Mouse (Mus musculus) hindbrain, embryonic 11.5 days (tissue): Measurements from ENCODE around the gene Oxsr1. TPM values are rescaled to one million over a fixed set of nuclear protein-coding genes. Genes with fewer than 3 reads are reported as not detected.

Experiments used
- polyA plus RNA-seq: library from polyadenylated mRNA; unstranded; fragments of >200 nt; fragmentation: Nextera tagmentation; extraction: Ambion mirVana; gene quantifications from 2 replicates; pipeline ENCODE4 v1.2.1, GENCODE M21; 2014

Gene Oxsr1
- polyA plus RNA-seq, 1 experiment from 2014 or later, result 17.1 TPM

Other genes with a start within 250 kb of the Oxsr1 start
- 27.7 and 28.8 TPM in 2 replicates for gene Plcd1, start 228.9 kb downstream of the Oxsr1 start, polyA plus RNA-seq
- 1.4 and 2.1 TPM in 2 replicates for gene Dlec1, start 219.9 kb downstream of the Oxsr1 start, polyA plus RNA-seq
- gene Acaa1b, start 165.3 kb downstream of the Oxsr1 start, polyA plus RNA-seq, result 1.4 and 1.7 TPM in 2 replicates
- not detected in 2 replicates for gene Gm47289, start 163.3 kb downstream of the Oxsr1 start, polyA plus RNA-seq
- not detected in 2 replicates for gene Slc22a13, start 113.3 kb downstream of the Oxsr1 start, polyA plus RNA-seq
- 55.2 and 62.6 TPM in 2 replicates for gene Acaa1a, start 17.2 kb upstream of the Oxsr1 start, polyA plus RNA-seq
- gene Myd88, start 19.0 kb upstream of the Oxsr1 start, polyA plus RNA-seq, result 5.7 and 7.4 TPM in 2 replicates
- 4.6 and 5.4 TPM in 2 replicates for gene Xylb, start 35.0 kb upstream of the Oxsr1 start, polyA plus RNA-seq
- gene Slc22a14, start 43.1 kb upstream of the Oxsr1 start, polyA plus RNA-seq, result not detected in 2 replicates
- 75.9 and 83.3 TPM in 2 replicates for gene Acvr2b, start 79.7 kb upstream of the Oxsr1 start, polyA plus RNA-seq
- 46.2 and 47.3 TPM in 2 replicates for gene Exog, start 122.5 kb upstream of the Oxsr1 start, polyA plus RNA-seq